Mouse (Mus musculus) erythroblast, embryonic 14.5 days (primary cell): Measurements from ENCODE around the gene Hoxd8. TPM values are rescaled to one million over a fixed set of nuclear protein-coding genes. Genes with fewer than 3 reads are reported as not detected.

Source experiments
- H3K27me3 ChIP-seq: 2 replicates; pipeline ENCODE4 v1.6.1; 2012; ENCODE audit warnings: inconsistent platforms; ENCODE audit not compliant: control insufficient read depth
- H3K36me3 ChIP-seq: 2 replicates; pipeline ENCODE4 v1.6.1; 2012; ENCODE audit warnings: mild to moderate bottlenecking, inconsistent platforms; ENCODE audit not compliant: control insufficient read depth
- H3K4me1 ChIP-seq: 2 replicates; pipeline ENCODE4 v1.6.1; 2012; ENCODE audit warnings: inconsistent platforms; ENCODE audit not compliant: control insufficient read depth
- H3K4me3 ChIP-seq: replicated peaks from 2 replicates; pipeline ENCODE3; 2012; ENCODE audit warnings: moderate library complexity, mild to moderate bottlenecking, inconsistent platforms
- H3K9me3 ChIP-seq: 2 replicates; pipeline ENCODE4 v1.6.1; 2012; ENCODE audit warnings: low read length, inconsistent platforms, mixed read lengths; ENCODE audit not compliant: control insufficient read depth
- GATA1 ChIP-seq: IDR thresholded peaks from 2 replicates; pipeline ENCODE4 v1.6.1; 2012; ENCODE audit warnings: low read length, inconsistent platforms, mixed read lengths
- TAL1 ChIP-seq: IDR thresholded peaks from 3 replicates; pipeline ENCODE4 v1.6.1; 2012; ENCODE audit warnings: low read length, inconsistent platforms, mixed read lengths
- polyA plus RNA-seq: library from polyadenylated mRNA; stranded (reverse); fragments of >175 nt; gene quantifications from 2 replicates; pipeline ENCODE4 v1.2.3, GENCODE M21; 2012

The Hoxd8 gene
- polyA plus RNA-seq, 1 experiment, result not detected

DNA sequence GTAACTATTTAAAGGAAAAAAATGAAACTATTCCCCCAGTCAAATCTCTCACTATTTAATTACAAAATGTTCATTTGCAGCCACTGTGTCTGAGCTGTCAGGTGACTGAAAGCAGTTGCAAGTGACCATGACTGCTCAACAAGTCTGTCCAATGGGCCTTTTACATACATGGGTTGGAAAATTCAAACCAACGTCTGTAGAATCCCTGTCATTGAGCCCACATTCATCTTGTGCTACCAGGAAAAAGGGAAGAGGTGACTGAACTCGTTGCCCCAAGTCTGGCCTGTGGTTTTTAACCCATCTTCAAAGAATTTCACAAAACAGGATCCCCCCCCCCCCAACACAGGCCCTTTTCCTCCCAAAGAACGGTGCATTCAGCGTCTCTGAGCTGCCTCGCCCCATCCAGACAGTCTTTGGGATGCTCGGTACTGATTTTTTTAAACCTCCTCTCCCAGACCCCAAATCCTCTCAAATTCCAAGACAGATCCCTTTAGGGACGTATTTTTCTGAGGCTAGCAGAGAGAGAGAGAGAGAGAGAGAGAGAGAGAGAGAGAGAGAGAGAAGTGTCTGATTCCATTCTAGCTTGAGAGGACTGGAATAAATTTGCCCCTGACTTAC, 8.5 kb upstream of the Hoxd8 start:
- Histone ChIP-seq H3K9me3 (peaks cover 5% of the 10 kb centered on the region; the same call in 1 of the 2 replicates), H3K27me3 (peaks cover 100% of the 10 kb centered on the region), H3K36me3 (no peaks in the 10 kb centered on the region), H3K4me3 (no peak overlapping the region), H3K4me1 (0 out of 2 replicates have a peak, but pooled peaks cover 2% of the 10 kb centered on the region)
- TF ChIP-seq TAL1 (no peak), GATA1 (no peak)

DNA sequence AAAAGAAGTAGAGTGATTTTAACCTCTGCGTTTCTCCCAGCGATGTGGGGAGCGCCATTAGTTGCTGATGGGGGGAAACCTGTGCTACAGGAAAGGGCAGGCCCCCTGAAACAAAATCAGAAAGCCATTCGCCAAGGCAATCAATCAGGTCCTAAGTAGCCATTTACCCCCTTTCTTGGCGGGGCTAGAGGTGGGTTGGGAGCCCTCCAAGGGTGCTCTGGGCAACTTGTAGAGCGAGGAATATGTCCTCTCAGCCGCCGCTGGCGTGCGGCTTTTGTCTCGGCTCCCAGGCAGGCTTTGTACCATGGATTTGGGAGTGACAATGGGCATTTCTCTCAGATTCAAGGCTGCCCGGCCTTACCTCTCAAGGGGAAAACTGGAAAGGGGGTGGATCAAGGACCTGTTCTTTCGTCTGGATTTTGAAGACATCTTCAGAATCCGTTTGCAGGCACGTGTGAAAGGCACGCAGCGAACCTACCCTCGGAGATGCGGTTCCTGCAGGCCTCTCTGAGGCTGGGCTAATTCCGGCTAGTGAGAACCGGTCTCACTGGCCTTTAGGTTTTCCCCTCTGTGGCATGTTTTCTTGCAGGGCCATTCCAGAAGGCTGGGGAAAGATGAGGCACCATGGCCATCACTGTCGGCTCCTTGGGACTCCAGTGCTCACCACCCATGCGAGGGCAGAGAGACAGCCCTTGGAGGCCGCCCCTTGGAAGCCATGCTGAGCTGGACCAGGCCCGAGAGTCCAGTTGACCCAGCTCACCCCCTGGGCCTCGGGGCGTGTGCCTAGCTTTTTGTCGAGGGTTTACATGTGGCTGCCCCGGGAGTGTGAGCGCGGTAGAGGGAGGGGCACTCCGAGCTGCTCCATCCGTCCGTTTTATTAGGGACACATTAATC, 7.7 kb upstream of the Hoxd8 start:
- TF ChIP-seq TAL1 (no peak), GATA1 (no peak)
- Histone ChIP-seq H3K36me3 (no peaks in the 10 kb centered on the region), H3K4me3 (no peak overlapping the region), H3K4me1 (0 out of 2 replicates have a peak, but pooled peaks cover 2% of the 10 kb centered on the region), H3K27me3 (peaks cover 100% of the 10 kb centered on the region), H3K9me3 (peaks cover 5% of the 10 kb centered on the region; the same call in 1 of the 2 replicates)

DNA sequence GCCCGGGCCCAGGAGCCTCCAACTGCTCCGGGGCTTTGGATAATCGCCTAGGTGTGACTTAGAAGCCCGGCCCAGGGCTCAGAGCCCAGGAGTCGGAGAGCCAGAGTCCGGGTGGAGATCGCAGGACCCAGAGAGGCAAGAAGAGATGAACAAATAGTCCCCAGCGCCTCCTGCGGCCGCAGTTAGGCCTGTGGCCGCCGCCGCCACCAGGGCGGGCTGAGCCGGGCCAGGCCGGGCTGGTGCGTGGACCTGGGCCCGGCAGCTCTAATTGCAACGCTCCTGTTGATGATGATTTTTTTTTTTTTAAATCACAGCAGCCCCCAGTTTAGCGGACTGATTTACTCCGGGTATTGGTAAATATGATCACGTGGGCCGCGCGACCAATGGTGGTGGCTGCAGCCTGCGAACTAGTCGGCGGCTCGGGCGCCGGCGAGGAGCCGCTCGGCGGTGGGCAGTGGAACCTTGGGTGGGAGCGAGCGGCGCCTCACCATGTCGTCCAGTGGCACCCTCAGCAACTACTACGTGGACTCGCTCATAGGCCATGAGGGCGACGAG, 6.8 kb upstream of the Hoxd8 start, which contains the start of gene Hoxd9:
Hoxd9 (plus strand) TSS at position 161 of the 555 bp plus-strand sequence.
- H3K4me3 ChIP-seq, result no peak within 1 kb of the TSS
- TF ChIP-seq TAL1 (no peak), GATA1 (no peak)
- peaks cover 5% of the 10 kb centered on the region; the same call in 1 of the 2 replicates for H3K9me3 ChIP-seq
- H3K27me3 ChIP-seq, result peaks cover 100% of the 10 kb centered on the region
- H3K36me3 ChIP-seq, result no peaks in the 10 kb centered on the region
- 0 out of 2 replicates have a peak, but pooled peaks cover 2% of the 10 kb centered on the region for H3K4me1 ChIP-seq

DNA sequence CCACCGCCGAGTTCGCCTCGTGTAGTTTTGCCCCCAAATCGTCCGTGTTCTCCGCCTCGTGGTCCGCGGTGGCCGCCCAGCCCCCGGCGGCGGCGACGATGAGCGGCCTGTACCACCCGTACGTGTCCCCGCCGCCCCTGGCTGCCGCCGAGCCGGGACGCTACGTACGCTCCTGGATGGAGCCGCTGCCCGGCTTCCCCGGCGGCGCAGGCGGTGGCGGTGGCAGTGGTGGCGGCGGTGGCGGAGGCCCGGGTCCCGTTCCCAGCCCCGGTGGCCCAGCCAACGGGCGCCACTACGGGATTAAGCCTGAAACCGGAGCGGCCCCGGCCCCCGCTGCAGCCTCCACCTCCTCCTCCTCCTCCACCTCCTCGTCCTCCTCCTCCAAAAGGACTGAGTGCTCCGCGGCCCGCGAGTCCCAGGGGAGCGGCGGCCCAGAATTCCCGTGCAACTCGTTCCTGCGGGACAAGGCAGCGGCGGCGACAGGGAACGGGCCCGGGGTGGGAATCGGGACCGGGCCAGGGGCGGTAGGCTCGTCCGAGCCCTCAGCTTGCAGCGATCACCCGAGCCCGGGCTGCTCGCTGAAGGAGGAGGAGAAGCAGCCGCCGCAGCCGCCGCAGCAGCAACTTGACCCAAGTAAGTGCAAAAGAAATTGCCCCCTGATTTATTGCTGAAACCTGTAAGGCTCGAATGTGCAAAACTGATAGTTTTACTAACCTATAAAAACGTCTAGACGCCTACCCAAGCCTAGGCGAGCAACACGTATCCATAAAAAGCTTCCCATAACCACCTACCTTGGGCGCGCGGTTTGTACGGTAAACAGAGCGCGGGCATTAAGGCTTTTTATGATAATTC, 6.0 kb upstream of the Hoxd8 start:
- TF ChIP-seq TAL1, result no peak
- no peak for TF ChIP-seq GATA1
- no peaks in the 10 kb centered on the region for H3K36me3 ChIP-seq
- peaks cover 100% of the 10 kb centered on the region for H3K27me3 ChIP-seq
- H3K4me1 ChIP-seq, result 0 out of 2 replicates have a peak, but pooled peaks cover 2% of the 10 kb centered on the region
- H3K9me3 ChIP-seq, result peaks cover 5% of the 10 kb centered on the region; the same call in 1 of the 2 replicates
- H3K4me3 ChIP-seq, result no peak overlapping the region

DNA sequence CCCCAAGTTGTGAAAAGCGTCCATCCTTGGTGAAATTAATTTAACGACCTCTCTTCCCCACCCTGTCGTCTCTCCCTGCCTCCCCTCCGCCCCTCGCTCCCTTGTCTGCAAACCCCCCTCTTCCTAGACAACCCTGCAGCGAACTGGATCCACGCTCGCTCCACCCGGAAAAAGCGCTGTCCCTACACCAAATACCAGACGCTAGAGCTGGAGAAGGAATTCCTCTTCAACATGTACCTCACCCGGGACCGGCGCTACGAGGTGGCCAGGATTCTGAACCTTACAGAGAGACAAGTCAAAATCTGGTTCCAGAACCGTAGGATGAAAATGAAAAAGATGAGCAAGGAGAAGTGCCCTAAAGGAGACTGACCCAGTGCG, 5.4 kb upstream of the Hoxd8 start:
- no peaks in the 10 kb centered on the region for H3K36me3 ChIP-seq
- H3K27me3 ChIP-seq, result peaks cover 100% of the 10 kb centered on the region
- TF ChIP-seq GATA1 (no peak), TAL1 (no peak)
- 0 out of 2 replicates have a peak, but pooled peaks cover 2% of the 10 kb centered on the region for H3K4me1 ChIP-seq
- H3K9me3 ChIP-seq, result peaks cover 5% of the 10 kb centered on the region; the same call in 1 of the 2 replicates
- H3K4me3 ChIP-seq, result no peak overlapping the region

DNA sequence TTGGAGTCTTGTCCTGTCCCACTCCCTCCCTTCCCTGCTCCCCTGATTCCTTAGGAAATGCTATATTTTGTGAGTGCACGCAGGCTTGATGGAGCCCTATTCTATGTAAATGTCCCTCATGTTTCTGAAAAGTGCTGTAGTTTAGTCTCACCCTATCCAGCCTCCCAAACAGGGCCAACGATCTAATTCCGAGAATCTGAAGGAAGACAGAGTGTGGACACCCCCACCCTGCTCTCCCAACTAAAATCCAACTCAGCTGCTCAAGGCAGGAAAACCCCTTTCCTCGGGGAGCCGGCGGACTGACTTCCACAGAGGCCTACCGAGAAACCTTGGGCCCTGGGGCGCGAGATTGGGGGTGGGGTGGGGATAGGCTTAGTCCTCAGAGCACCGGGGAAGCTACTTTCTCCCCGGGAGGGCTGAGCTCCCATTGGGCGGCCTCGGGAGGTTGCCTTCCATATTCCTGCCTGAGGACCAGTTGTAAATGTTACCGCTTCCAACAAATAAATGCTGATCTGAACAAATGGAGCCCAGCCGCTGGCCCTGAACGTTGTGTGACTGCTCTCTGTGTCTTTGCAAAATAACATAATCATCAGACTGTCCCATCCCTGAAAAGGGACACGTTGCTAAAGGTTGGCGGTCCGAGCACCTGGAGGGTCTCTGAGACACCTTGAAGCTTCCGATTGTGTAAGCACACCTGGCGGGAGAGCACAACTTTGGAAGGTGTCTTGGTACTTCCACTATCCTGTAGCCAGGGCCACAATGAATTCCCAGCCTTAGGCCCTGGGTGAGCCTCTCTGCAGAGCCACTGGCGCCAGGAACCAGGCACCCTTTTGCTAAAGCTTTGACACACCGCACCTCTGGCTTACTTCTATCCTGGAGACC, 4.5 kb upstream of the Hoxd8 start:
- Histone ChIP-seq H3K9me3 (peaks cover 5% of the 10 kb centered on the region; the same call in 1 of the 2 replicates), H3K4me1 (0 out of 2 replicates have a peak, but pooled peaks cover 2% of the 10 kb centered on the region), H3K4me3 (no peak overlapping the region), H3K36me3 (no peaks in the 10 kb centered on the region), H3K27me3 (peaks cover 100% of the 10 kb centered on the region)
- TF ChIP-seq TAL1 (no peak), GATA1 (no peak)

DNA sequence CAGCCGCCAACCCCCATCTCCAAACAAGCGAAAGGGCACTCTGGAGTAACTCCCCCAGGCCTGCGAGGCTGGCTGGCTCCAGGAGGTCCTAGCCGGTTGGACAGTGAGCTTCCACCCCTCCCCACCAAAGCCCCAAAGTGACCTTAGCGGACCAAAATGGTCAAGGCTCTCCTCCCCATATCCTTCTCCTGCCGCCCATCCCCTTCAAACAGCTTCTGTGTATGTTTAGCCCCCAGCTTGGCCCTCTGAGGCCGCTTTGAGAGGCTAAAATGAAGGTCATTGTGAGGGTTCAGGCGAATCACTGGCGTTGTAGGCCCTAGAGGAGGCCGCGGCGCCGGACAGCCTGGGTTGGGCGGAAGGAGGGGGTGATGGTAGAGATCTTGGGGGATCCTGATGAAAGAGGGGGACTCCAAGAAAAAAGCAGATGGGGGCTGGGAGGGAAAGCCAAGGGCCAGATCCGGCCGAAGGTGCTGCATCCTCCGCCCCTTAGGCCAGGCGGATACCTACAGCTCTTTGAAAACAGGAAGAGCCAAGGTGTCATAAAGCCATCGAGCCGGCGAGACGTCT, 3.8 kb upstream of the Hoxd8 start:
- peaks cover 5% of the 10 kb centered on the region; the same call in 1 of the 2 replicates for H3K9me3 ChIP-seq
- H3K4me1 ChIP-seq, result 0 out of 2 replicates have a peak, but pooled peaks cover 2% of the 10 kb centered on the region
- no peak overlapping the region for H3K4me3 ChIP-seq
- TF ChIP-seq GATA1, result no peak
- TF ChIP-seq TAL1, result no peak
- peaks cover 100% of the 10 kb centered on the region for H3K27me3 ChIP-seq
- no peaks in the 10 kb centered on the region for H3K36me3 ChIP-seq
